Mouse (Mus musculus) granulocyte monocyte progenitor cell, adult 5-6 weeks (primary cell): ENCODE results near the gene Tmem198. TPM values are rescaled to one million over a fixed set of nuclear protein-coding genes. Genes with fewer than 3 reads are reported as not detected.

Source experiments
- ATAC-seq: replicated peaks from 2 replicates; pipeline ENCODE4 v1.8.0; 2016; ENCODE audit warnings: mild to moderate bottlenecking, moderate TSS enrichment, inconsistent platforms; ENCODE audit not compliant: poor library complexity, severe bottlenecking
- total RNA-seq, 2 experiments: library from RNA; stranded (forward) in 1 of 2; stranded (reverse) in 1 of 2; fragments of 200-712, 200-1000 nt in 1 of 2; fragments of >200 nt in 1 of 2; fragmentation: Nextera tagmentation in 1 of 2; gene quantifications; 2 replicates each; pipeline ENCODE4 v1.2.3; 2014 to 2017

Tmem198 gene
- total RNA-seq, 2 experiments from 2014 or later: not detected

DNA sequence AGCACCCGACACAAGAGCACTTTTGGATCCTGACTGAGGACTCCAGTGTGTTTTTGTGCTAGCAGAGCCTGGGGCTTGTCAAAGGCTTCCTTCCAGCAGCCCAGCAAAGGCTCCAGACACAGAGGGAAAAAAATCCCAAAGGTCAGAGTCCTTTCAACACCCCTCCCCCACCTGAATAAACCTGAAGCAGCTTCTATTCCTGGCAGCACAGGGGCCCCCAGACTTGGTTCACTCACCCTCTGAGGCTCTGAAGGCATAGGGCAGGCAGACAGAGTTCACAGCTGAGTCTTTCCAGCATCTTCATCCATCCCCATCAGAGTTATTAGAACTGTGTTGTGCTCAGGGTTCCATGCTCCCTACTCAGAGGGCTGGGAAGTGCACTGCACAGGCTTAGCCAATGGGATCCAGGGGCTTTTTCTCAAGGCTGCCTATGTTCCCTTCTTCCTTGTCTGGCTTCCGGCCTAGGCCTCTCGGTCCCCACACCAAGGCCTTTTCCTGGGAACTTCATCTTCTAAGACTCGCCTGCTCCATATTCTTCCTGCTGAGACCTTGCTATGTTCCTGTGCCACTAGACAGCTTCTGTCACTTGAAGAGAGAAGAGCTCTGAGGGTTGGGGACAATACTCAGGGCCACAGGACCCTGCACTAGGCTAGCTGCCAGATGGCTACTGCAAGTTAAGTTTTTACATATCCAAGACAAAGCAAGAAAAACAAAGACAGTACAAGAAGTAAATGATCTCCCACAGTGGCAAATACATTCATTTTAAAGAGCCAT lies 32.3 kb downstream of the Tmem198 start:
- ATAC-seq: no peak

DNA sequence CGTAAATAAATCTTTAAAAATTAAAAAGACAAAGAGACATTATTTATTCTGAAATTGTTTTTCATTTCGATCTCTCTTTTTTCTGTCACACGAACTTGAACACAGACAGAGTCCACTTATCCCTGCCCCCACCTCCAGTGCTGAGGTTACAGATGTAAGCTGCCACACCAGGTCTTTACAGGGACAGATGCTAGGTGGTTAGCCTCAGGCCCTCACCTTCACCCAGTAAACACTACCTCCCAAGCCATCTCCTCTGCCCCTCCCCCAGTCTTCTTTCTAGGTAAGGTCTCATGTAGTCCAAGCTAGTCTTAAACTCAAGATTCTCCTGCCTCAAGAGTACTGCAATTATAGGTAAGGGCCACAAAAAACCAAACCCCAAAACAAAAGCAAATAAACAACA lies 33.2 kb downstream of the Tmem198 start:
- ATAC-seq: no peak

DNA sequence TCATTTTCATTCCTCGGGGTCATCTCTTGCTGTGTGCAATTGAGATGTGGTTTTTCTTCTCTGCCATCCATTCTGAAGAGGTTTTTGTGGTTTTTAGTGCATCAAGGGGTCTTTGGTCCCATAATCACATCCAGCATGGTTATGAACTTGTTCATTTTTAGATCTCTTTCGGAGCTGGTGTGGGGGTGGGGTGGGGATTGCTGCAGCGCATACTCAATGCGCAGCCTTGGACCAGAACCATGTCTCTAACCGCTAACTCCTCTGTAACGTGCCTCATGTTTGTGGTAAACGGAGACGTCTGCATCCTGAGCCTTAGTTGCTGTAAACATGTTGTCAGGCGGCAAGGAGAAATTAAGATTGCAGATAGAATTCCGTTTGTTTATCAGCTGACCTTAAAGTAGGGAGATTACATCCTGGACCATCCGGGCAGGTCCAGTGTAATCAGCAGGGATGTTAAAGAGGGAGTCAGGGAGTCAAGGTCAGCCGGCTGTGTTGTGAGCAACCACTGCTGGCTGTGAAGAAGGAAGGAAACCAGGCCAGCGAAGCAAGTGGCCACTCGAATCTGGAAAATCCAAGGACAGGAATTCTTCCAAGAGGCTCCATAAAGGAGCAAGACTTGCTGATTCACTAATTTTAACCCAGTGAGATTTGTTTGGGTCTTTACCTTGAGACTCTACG lies 37.5 kb downstream of the Tmem198 start:
- ATAC-seq: no peak

DNA sequence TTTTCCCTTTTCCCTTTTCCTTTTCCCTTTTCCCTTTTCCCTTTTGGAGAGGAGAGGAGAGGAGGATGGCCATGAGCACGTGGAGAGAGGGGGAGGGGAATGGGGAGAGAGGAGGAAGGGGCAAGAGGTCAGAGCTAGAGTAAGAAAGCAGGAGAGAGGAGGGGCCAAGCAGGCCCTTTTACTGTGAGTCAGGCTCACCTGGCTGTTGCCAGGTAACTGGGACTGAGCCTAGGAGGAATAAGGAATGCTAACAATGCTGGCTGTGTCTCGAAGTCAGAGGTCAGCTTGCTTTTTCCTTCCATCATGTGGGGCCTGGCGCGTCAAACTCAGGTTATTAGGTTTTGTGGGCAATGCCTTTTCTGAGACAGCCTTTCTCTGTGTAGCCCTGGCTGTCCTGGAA lies 38.7 kb downstream of the Tmem198 start:
- ATAC-seq: no peak

DNA sequence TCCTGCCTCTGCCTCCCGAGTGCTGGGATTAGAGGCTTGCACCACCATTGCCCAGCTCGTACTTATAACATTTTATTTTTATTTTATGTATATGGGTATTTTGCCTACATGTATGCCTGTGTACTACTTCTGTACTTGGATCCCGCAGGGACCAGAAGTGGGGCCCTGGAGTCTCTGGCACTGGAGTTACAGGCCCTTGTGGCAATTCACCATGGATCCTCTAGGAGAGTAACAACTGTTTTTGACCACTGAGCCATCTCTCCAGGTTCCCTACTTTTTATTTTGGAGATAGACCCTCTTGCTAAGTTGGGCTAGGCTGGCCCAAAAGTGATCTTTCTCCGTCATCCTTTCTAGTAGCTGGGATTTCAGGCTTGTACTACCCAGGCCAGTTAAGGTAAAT lies 39.1 kb downstream of the Tmem198 start:
- ATAC-seq: no peak

DNA sequence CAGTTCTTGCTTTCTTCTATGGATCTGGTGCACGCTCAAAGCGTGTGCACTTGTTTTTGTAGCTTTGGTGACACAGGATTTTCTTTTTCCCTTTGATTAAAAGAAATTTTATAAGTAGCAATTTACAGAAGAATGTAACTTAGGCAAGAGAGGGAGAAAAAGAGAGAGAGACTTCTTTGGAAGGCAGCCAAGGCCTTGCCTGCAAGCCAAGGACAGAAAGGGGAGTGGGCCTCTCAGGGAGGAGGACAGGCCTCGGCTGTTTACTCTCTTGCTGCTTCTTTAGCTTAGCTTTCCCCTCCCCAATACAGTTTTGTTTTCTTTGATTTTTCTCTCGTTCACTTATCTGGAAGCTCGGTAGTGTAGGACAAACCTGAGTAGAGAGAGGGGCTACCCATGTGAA lies 40.2 kb downstream of the Tmem198 start:
- no peak for ATAC-seq

DNA sequence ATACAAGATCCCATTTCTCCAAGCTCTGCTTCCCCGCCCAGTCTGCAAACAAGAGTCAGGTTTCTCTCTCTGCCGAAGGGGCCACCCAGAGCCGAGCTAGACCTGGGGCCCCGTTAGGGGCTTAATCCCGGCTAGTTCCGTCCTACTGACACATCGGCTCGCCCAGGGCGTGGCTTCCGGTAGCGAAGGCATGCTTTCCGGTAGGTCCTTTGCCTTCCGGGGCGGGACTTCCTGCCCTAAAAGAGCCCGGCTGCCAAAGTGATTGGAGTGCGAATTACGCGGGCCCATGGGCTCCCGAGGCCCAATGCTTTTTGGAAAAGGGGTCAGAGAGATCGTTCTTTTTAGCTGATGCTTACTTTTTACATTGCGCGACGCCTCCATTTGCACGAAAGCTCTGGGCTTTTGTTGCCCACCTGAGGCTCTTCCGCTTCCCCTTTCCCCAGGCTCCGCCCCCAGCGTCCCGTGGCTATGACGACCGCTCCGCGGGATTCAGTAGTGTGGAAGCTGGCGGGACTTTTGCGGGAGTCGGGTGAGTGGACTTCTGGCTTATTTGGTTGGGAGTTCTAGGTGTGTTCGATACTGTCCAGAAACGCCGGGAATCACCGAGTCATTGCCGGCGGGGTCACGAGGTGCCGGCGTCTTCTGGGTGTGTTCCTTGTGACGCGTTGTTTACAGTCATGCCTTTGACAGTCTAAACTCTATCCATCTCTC lies 42.1 kb downstream of the Tmem198 start, which contains the start of gene Stk11ip:
Gene Stk11ip (plus strand): TSS at position 209 of the 711 bp plus-strand sequence.
- ATAC-seq: peak; percentile 97

DNA sequence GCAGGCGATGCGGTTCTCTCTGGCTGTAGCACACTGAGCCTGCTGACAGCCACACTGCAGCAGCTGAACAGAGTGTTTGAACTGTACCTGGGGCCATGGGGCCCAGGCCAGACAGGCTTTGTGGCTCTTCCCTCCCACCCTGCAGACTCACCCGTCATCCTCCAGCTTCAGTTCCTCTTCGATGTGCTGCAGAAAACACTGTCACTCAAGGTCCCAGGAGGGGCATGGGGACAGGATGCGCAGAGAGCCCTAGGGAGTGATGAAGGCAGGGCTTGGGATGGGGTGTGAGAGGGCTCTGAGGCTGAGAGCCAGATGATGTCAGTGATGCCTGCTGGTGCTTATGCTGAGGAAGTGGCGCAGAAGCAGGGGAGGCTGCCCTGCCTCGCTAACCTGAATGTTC lies 45.3 kb downstream of the Tmem198 start:
- peak; percentile 11; the same call in 1 of the 2 replicates for ATAC-seq

DNA sequence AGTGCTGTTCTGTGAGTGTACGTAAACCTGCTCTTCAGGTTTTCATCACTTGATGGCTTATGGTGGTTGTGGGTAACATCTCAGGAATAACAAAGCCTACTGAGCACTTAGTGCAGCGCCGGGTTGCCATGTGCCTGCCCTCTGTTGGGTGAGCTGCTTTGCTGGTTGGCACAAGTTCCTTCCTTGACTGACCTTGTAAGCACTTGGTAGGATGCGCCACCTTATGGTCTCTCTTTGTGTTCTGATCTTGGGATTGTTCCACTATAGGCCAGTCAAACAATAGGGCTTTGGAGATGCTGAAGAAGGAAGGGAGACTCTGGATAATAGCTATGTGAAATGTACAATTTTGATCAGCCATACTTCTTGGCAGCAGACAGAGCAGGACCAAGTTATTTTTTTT lies 51.2 kb downstream of the Tmem198 start:
- ATAC-seq: no peak

DNA sequence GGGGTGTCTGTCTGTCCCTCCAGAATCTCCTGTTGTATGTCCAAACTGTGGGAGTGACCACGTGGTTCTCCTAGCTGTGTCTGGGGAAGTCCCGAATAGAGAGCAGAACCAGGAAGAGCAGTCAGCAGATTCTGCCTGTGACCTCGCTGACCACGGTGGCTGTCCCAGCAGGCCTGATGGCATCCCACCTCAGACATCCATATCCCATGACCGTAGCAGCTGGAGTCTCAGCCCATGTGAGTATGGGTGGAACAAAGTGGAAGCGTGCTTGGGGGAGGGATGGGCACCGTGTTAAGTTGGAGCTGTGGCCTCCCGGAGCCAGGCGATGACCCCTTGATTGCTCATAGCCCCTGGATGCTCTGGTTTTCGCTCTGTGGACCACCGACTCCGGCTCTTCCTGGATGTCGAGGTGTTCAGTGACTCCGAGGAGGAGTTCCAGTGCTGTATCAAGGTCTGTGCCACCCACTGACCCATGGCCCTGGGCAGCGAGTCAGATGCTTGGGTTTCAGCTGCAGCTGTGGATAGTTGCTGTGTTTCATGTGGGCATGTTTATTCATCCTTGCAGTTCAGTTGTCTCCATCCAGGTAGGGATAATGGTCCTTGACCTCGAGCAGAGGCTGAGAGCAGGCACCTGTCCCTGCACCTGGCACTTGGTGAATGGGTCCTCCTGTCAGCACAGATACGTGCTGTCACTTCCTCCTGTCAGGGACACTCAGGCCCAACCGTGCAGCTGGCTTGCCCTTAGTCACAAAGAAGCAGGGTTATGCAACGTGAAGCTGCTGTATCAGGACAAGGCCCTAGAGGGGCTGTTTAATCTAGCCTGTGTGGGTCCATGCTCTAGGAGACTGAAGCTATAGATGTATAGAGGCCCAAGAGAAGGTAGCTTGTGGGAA lies 53.2 kb downstream of the Tmem198 start:
- no peak; the same call in 1 of the 2 replicates for ATAC-seq

DNA sequence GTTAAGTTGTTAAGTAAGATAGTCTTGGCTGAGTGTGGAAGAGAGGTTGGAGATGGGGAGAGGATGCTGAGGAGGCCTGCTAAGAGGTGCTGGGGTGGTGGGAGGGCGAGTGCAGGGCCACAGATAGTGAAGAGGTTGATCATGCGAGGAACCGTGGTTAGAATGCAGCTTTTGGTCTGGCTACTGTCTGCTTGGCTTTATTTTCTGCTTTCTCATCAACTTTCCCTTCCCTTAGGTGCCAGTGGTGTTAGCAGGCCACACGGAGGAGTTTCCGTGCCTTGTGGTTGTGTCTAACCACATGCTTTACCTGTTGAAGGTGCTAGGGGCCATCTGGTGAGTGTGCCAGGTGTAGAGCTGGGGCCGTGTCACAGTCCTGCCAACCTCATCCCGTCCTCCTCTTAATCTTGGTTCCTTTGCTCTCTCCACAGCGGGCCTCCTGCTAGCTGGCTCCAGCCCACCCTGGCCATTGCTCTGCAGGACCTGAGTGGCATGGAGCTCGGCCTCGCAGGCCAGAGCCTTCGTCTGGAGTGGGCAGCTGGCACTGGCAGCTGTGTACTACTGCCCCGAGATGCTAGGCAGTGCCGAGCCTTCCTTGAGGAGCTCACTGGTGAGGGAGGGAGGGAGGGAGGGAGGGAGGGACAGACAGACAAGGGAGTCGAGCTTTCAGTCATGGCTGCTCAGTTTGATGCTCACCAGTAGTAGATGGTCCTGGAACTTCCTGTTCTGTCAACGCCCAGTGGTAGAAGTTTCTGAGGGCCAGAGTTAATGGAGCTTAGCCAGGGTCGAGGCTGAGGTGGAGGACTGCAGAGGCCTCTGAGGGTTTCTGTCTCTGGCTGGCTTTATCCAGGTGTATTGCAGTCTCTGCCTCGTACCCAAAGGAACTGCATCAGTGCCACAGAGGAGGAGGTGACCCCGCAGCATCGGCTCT lies 54.3 kb downstream of the Tmem198 start:
- no peak for ATAC-seq

Other genes starting within 250 kb of the Tmem198 start
- gene A630095N17Rik, start 247.4 kb upstream of the Tmem198 start, total RNA-seq (2014; fragmentation: Nextera tagmentation): not detected in 2 replicates
- 2.7 TPM in 1 of 2 replicates, not detected in the other for gene A630095N17Rik, start 247.4 kb upstream of the Tmem198 start, total RNA-seq (2017)
- 0.66 and 4.1 TPM in 2 replicates for gene Dnajb2, start 243.1 kb upstream of the Tmem198 start, total RNA-seq (2014; fragmentation: Nextera tagmentation)
- 1.5 and 1.6 TPM in 2 replicates for gene Dnajb2, start 243.1 kb upstream of the Tmem198 start, total RNA-seq (2017)
- not detected in 2 replicates for gene Ptprn, start 215.0 kb upstream of the Tmem198 start, total RNA-seq (2014; fragmentation: Nextera tagmentation)
- not detected in 2 replicates for gene Ptprn, start 215.0 kb upstream of the Tmem198 start, total RNA-seq (2017)
- not detected in 2 replicates for gene Resp18, start 201.1 kb upstream of the Tmem198 start, total RNA-seq (2014; fragmentation: Nextera tagmentation)
- not detected in 2 replicates for gene Resp18, start 201.1 kb upstream of the Tmem198 start, total RNA-seq (2017)
- 35.6 and 44.7 TPM in 2 replicates for gene Dnpep, start 161.5 kb upstream of the Tmem198 start, total RNA-seq (2014; fragmentation: Nextera tagmentation)
- gene Dnpep, start 161.5 kb upstream of the Tmem198 start, total RNA-seq (2017): 26.6 and 47.7 TPM in 2 replicates
- gene Des, start 119.2 kb upstream of the Tmem198 start, total RNA-seq (2014; fragmentation: Nextera tagmentation): not detected in 2 replicates
- not detected in 2 replicates for gene Des, start 119.2 kb upstream of the Tmem198 start, total RNA-seq (2017)
- gene Speg, start 104.2 kb upstream of the Tmem198 start, total RNA-seq (2014; fragmentation: Nextera tagmentation): not detected in 2 replicates
- gene Speg, start 104.2 kb upstream of the Tmem198 start, total RNA-seq (2017): 0.05 TPM in 1 of 2 replicates, not detected in the other
- 118 and 133 TPM in 2 replicates for gene Gmppa, start 43.6 kb upstream of the Tmem198 start, total RNA-seq (2014; fragmentation: Nextera tagmentation)
- gene Gmppa, start 43.6 kb upstream of the Tmem198 start, total RNA-seq (2017): 85.1 and 88.3 TPM in 2 replicates
- not detected in 2 replicates for gene Asic4, start 29.1 kb upstream of the Tmem198 start, total RNA-seq (2014; fragmentation: Nextera tagmentation)
- not detected in 2 replicates for gene Asic4, start 29.1 kb upstream of the Tmem198 start, total RNA-seq (2017)
- 2.5 TPM in 1 of 2 replicates, not detected in the other for gene Chpf, start 225 bp upstream of the Tmem198 start, total RNA-seq (2014; fragmentation: Nextera tagmentation)
- gene Chpf, start 225 bp upstream of the Tmem198 start, total RNA-seq (2017): 0.62 and 1.0 TPM in 2 replicates
- gene Obsl1, start 26.9 kb downstream of the Tmem198 start, total RNA-seq (2014; fragmentation: Nextera tagmentation): not detected in 2 replicates
- not detected in 2 replicates for gene Obsl1, start 26.9 kb downstream of the Tmem198 start, total RNA-seq (2017)
- not detected in 2 replicates for gene Inha, start 27.5 kb downstream of the Tmem198 start, total RNA-seq (2014; fragmentation: Nextera tagmentation)
- gene Inha, start 27.5 kb downstream of the Tmem198 start, total RNA-seq (2017): not detected in 2 replicates
- gene Stk11ip, start 42.0 kb downstream of the Tmem198 start, total RNA-seq (2014; fragmentation: Nextera tagmentation): 15.4 and 17.3 TPM in 2 replicates
- 7.9 and 23.2 TPM in 2 replicates for gene Stk11ip, start 42.0 kb downstream of the Tmem198 start, total RNA-seq (2017)
- not detected in 2 replicates for gene Slc4a3, start 66.7 kb downstream of the Tmem198 start, total RNA-seq (2014; fragmentation: Nextera tagmentation)
- not detected in 2 replicates for gene Slc4a3, start 66.7 kb downstream of the Tmem198 start, total RNA-seq (2017)